Mouse (Mus musculus) G1E (cell line): ENCODE measurements around the gene Grk2.

ENCODE experiments used
- CTCF ChIP-seq: IDR thresholded peaks from 2 replicates; pipeline ENCODE4 v1.5.1; 2012; ENCODE audit warnings: low read depth, low read length, inconsistent platforms, mixed read lengths
- GATA1 ChIP-seq: IDR thresholded peaks from 2 replicates; pipeline ENCODE4 v1.6.1; 2012; ENCODE audit warnings: borderline replicate concordance, low read length, inconsistent platforms, mixed read lengths
- POLR2AphosphoS5 ChIP-seq: IDR thresholded peaks from 2 replicates; pipeline ENCODE4 v1.6.1; 2012; ENCODE audit warnings: low read depth, low read length, inconsistent platforms; ENCODE audit not compliant: insufficient replicate concordance

- no peak for TF ChIP-seq GATA1
- TF ChIP-seq CTCF = no peak
- no peak for TF ChIP-seq POLR2AphosphoS5
These were observed 13.2 kb upstream of the Grk2 start for GRCm38 (mm10) chr19:4319272-4319671.
